Mouse (Mus musculus): ENCODE measurements around the gene Pik3r5. TPM values are rescaled to one million over a fixed set of nuclear protein-coding genes. Genes with fewer than 3 reads are reported as not detected.

The Pik3r5 gene
- total and polyA plus RNA-seq, 3 experiments: 0.02 to 0.49 TPM; not detected in 1

DNA sequence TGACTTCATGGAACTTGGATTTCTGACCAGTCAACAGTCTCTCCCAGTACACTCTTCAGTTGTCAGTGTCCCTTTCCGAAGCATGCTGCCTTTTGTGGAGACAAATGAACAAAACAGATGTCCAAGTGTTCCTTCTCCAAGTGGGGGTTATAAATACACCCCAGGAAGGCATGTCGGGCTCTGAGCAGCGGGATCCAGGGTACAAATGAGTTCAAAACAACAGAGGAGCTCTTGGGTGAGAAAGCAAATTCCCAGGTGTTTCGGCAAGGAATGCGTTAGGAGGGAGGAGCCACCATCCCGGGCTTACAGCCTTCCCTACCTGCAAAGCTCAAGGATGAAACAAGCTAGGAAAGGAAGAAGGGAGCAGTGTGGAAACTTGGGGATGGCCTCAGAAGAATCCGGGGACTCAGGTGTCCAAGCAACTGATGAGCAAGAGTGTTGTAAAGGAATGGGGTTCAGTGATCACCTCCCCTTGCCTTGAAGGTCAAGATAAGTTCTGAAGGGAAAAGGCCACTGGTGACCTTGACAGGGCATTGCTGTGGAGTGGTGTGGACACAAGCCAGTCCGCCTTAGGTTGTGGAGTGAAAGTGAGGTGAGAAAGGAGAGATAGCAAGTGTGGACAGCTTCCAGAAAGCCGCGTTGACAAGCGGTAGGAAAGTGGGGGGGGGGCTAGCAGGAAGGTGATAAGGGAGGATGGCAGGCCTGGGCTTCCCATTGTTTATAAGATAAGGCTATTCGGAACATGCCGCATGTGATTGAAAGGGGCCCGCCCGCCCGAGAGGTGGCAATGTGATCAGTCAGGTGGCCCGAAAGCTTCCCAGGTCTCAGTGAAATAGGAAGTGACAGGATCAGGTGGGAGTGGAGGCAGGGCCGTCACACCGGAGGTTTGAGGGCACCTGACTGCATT, 41.3 kb upstream of the Pik3r5 start:
- Histone ChIP-seq H3K9me3 (replicated peaks) (peaks cover 15% of the 10 kb centered on the region), H3K4me1 (ENCODE audit: insufficient read depth, low read depth, low read length) (no peaks in the 10 kb centered on the region), H3K36me3 (replicated peaks) (no peaks in the 10 kb centered on the region), H3K4me3 (ENCODE audit: low read depth, low read length) (no peak overlapping the region), H3K27me3 (ENCODE audit: insufficient read depth, low read length) (peaks cover 15% of the 10 kb centered on the region)
- no peak for DNase-seq (ENCODE audit: low spot score)
- no peak for ATAC-seq (ENCODE audit: extremely low read depth, insufficient number of reproducible peaks, low FRiP score, poor library complexity, severe bottlenecking)
- TF ChIP-seq CTCF (IDR thresholded peaks at IDR 0.05; ENCODE audit: low read depth, low read length): no peak
- TF ChIP-seq POLR2AphosphoS5 (IDR thresholded peaks at IDR 0.05; ENCODE audit: insufficient replicate concordance, low read depth, low read length): no peak

DNA sequence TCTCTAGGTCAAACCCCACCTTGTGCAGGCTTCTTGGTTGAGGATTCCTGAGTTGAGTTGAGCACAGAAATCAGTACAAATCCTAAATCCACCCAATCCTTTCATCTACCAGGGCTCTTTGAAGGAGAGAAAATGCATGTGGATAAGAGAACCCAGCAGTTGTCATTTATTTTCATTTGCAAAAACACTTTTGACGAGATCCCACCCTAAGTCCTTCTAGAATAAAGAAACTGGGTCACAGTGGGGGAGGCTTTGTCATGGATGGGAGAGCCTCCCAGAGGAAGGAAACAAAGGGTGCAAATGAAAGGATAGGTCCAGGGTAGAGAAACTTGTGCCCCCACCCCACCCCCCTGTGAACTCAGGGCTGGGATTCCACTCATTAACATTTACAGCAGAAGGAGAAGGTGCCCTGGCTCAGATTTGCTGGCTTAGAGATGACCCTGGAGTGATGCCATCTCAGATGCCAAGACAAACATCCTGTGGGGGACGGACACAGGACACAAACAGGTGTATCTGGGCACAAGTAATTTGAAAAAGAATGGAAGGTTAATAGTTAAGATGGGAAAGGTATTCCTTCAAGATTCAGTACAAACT, 37.9 kb upstream of the Pik3r5 start:
- no peak for ATAC-seq (ENCODE audit: extremely low read depth, insufficient number of reproducible peaks, low FRiP score, poor library complexity, severe bottlenecking)
- DNase-seq (ENCODE audit: low spot score): no peak
- Histone ChIP-seq H3K4me1 (ENCODE audit: insufficient read depth, low read depth, low read length) (no peaks in the 10 kb centered on the region), H3K36me3 (replicated peaks) (no peaks in the 10 kb centered on the region), H3K9me3 (replicated peaks) (no peaks in the 10 kb centered on the region), H3K4me3 (ENCODE audit: low read depth, low read length) (no peak overlapping the region), H3K27me3 (ENCODE audit: insufficient read depth, low read length) (peaks cover 19% of the 10 kb centered on the region)
- TF ChIP-seq POLR2AphosphoS5 (IDR thresholded peaks at IDR 0.05; ENCODE audit: insufficient replicate concordance, low read depth, low read length) (no peak), CTCF (IDR thresholded peaks at IDR 0.05; ENCODE audit: low read depth, low read length) (no peak), TAL1 (conservative IDR thresholded peaks at IDR 0.05; ENCODE audit: low read depth, low read length) (no peak), GATA1 (IDR thresholded peaks at IDR 0.05; ENCODE audit: borderline replicate concordance, low read length) (no peak), GATA2 (IDR thresholded peaks at IDR 0.05; ENCODE audit: borderline replicate concordance, low read depth, low read length) (no peak)

- no peak for ATAC-seq (ENCODE audit: extremely low read depth, insufficient number of reproducible peaks, low FRiP score, poor library complexity, severe bottlenecking)
- DNase-seq (ENCODE audit: low spot score): no peak
- Histone ChIP-seq H3K36me3 (replicated peaks) (no peaks in the 10 kb centered on the region), H3K9me3 (replicated peaks) (no peaks in the 10 kb centered on the region), H3K27me3 (ENCODE audit: insufficient read depth, low read length) (peaks cover 19% of the 10 kb centered on the region), H3K4me1 (ENCODE audit: insufficient read depth, low read depth, low read length) (no peaks in the 10 kb centered on the region), H3K4me3 (ENCODE audit: low read depth, low read length) (no peak overlapping the region)
- TF ChIP-seq TAL1 (conservative IDR thresholded peaks at IDR 0.05; ENCODE audit: low read depth, low read length) (no peak), GATA1 (IDR thresholded peaks at IDR 0.05; ENCODE audit: borderline replicate concordance, low read length) (no peak), GATA2 (IDR thresholded peaks at IDR 0.05; ENCODE audit: borderline replicate concordance, low read depth, low read length) (no peak)
These were observed 37.2 kb upstream of the Pik3r5 start for GRCm38 (mm10) chr11:68394749-68395148.

DNA sequence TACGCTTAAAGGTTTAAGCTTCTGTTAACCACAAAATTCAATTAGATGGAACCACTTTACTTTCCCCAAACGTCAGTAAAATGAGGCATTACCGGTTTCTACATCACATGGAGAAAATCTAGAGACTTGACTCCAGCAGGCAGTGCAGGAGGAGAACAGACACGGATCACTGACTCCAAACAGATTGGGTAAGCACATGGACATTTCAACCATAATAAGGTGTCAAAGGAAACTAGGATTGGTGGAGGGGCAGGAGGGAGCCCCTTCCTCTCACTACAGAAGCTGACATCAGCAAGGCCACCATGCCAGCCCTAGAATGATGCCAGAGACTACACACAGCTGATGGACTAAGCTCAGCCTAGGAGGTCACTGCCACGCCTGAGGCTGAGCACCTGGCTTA, 36.4 kb upstream of the Pik3r5 start:
- ATAC-seq (ENCODE audit: extremely low read depth, insufficient number of reproducible peaks, low FRiP score, poor library complexity, severe bottlenecking) (no peak), DNase-seq (ENCODE audit: low spot score) (no peak)
- Histone ChIP-seq H3K36me3 (replicated peaks) (no peaks in the 10 kb centered on the region), H3K4me1 (ENCODE audit: insufficient read depth, low read depth, low read length) (no peaks in the 10 kb centered on the region), H3K4me3 (ENCODE audit: low read depth, low read length) (no peak overlapping the region), H3K27me3 (ENCODE audit: insufficient read depth, low read length) (peaks cover 16% of the 10 kb centered on the region), H3K9me3 (replicated peaks) (no peaks in the 10 kb centered on the region)
- no peak for TF ChIP-seq TAL1 (conservative IDR thresholded peaks at IDR 0.05; ENCODE audit: low read depth, low read length)

DNA sequence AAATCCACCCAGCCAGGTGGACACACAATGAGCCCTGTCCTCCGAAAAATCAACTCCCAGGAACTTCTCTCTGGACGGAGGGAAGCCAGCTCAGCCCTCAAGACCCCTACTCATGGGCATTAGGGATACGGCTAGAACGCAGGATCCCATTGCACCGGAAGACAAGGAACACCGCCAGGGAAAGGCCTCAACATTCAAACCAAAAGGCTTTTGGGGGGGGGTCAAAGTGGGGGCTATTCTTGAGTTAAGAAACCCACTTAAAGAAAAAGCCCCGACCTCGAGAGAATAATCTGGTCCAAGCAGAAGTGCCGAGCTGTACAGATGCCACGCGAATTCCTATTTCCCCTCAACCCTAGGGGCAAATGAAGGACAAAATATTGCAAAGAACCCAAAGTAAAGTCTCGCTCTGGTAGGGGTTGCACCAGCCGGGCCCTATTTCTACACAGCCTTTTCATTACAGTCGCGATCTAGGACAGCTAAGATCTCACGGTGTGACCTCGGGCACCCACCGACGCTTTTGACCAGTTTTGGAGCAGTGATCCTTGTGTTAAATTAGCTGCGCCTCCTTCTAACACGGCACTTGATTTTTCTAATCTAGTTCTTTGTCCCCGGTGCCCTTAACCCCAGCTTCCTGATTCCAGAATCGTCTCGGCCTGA, 32.9 kb upstream of the Pik3r5 start:
- Histone ChIP-seq H3K36me3 (replicated peaks) (no peaks in the 10 kb centered on the region), H3K9me3 (replicated peaks) (no peaks in the 10 kb centered on the region), H3K4me1 (ENCODE audit: insufficient read depth, low read depth, low read length) (no peaks in the 10 kb centered on the region), H3K4me3 (ENCODE audit: low read depth, low read length) (no peak overlapping the region), H3K27me3 (ENCODE audit: insufficient read depth, low read length) (0 out of 2 replicates have a peak, but pooled peaks cover 4% of the 10 kb centered on the region)
- no peak for ATAC-seq (ENCODE audit: extremely low read depth, insufficient number of reproducible peaks, low FRiP score, poor library complexity, severe bottlenecking)
- TF ChIP-seq TAL1 (conservative IDR thresholded peaks at IDR 0.05; ENCODE audit: low read depth, low read length) (no peak), POLR2AphosphoS5 (IDR thresholded peaks at IDR 0.05; ENCODE audit: insufficient replicate concordance, low read depth, low read length) (no peak), GATA1 (IDR thresholded peaks at IDR 0.05; ENCODE audit: borderline replicate concordance, low read length) (no peak), CTCF (IDR thresholded peaks at IDR 0.05; ENCODE audit: low read depth, low read length) (no peak), GATA2 (IDR thresholded peaks at IDR 0.05; ENCODE audit: borderline replicate concordance, low read depth, low read length) (no peak)
- no peak for DNase-seq (ENCODE audit: low spot score)

GRCm38 (mm10) chr11:68399548-68400020, 32.3 kb upstream of the Pik3r5 start:
- no peak for DNase-seq (ENCODE audit: low spot score)
- no peaks in the 10 kb centered on the region for H3K36me3 ChIP-seq (replicated peaks)
- H3K9me3 ChIP-seq (replicated peaks): no peaks in the 10 kb centered on the region
- no peak for ATAC-seq (ENCODE audit: extremely low read depth, insufficient number of reproducible peaks, low FRiP score, poor library complexity, severe bottlenecking)
- H3K4me3 ChIP-seq (ENCODE audit: low read depth, low read length): no peak overlapping the region
- H3K4me1 ChIP-seq (ENCODE audit: insufficient read depth, low read depth, low read length): no peaks in the 10 kb centered on the region
- no peak for TF ChIP-seq POLR2AphosphoS5 (IDR thresholded peaks at IDR 0.05; ENCODE audit: insufficient replicate concordance, low read depth, low read length)
- no peak for TF ChIP-seq GATA1 (IDR thresholded peaks at IDR 0.05; ENCODE audit: borderline replicate concordance, low read length)
- no peak for TF ChIP-seq TAL1 (conservative IDR thresholded peaks at IDR 0.05; ENCODE audit: low read depth, low read length)
- TF ChIP-seq GATA2 (IDR thresholded peaks at IDR 0.05; ENCODE audit: borderline replicate concordance, low read depth, low read length): no peak
- TF ChIP-seq CTCF (IDR thresholded peaks at IDR 0.05; ENCODE audit: low read depth, low read length): no peak
- H3K27me3 ChIP-seq (ENCODE audit: insufficient read depth, low read length): 0 out of 2 replicates have a peak, but pooled peaks cover 4% of the 10 kb centered on the region

All from G1E (cell line).